Mouse (Mus musculus) liver, embryonic 11.5 days (tissue): Measurements from ENCODE around the gene Cldn7. TPM values are rescaled to one million over a fixed set of nuclear protein-coding genes. Genes with fewer than 3 reads are reported as not detected.
"Not testable (repeated sequence)": the region's sequence is repeated elsewhere in the genome, so short reads cannot be mapped to it uniquely, and the experiment has no call there.

Experiments
- ATAC-seq: fragments of 200-750 bp; cut with Nextera tagmentation; replicated peaks from 2 replicates; pipeline ENCODE4 v1.8.0; 2017; ENCODE audit warnings: moderate number of reproducible peaks, mild to moderate bottlenecking, moderate TSS enrichment, moderate library complexity; ENCODE audit not compliant: low FRiP score
- DNase-seq: peaks from one replicate; pipeline ENCODE4 v3.0.0-alpha.2; 2017; ENCODE audit warnings: low spot score
- H3K27ac ChIP-seq: fragments of 300-500 bp; sonication (generic); 2 replicates; pipeline ENCODE4 v1.5.1; 2014; ENCODE audit warnings: mild to moderate bottlenecking, low read depth, low read length, control low read depth
- H3K27me3 ChIP-seq: fragments of 300-500 bp; sonication (generic); replicated peaks from 2 replicates; pipeline ENCODE4 v1.6.1; 2014; ENCODE audit warnings: low read length, mixed read lengths; ENCODE audit not compliant: control insufficient read depth, insufficient read depth
- H3K36me3 ChIP-seq: fragments of 300-500 bp; sonication (generic); 2 replicates; pipeline ENCODE4 v1.6.1; 2014; ENCODE audit warnings: mild to moderate bottlenecking, low read length, moderate library complexity, mixed read lengths; ENCODE audit not compliant: control insufficient read depth, insufficient read depth
- H3K4me1 ChIP-seq: fragments of 300-500 bp; sonication (generic); replicated peaks from 2 replicates; pipeline ENCODE4 v1.6.1; 2014; ENCODE audit warnings: low read length, mixed read lengths; ENCODE audit not compliant: control insufficient read depth, insufficient read depth
- H3K4me2 ChIP-seq: fragments of 300-500 bp; sonication (generic); 2 replicates; pipeline ENCODE4 v1.6.1; 2014; ENCODE audit warnings: mild to moderate bottlenecking, control low read depth, moderate library complexity
- H3K4me3 ChIP-seq: fragments of 300-500 bp; sonication (generic); 2 replicates; pipeline ENCODE4 v1.5.1; 2014; ENCODE audit warnings: low read depth, low read length, control low read depth
- H3K9ac ChIP-seq: fragments of 300-500 bp; sonication (generic); 2 replicates; pipeline ENCODE4 v1.6.1; 2014; ENCODE audit warnings: low read depth, low read length, control low read depth
- H3K9me3 ChIP-seq: fragments of 300-500 bp; sonication (generic); 2 replicates; pipeline ENCODE4 v1.6.1; 2016; ENCODE audit warnings: low read length, inconsistent platforms, mixed read lengths; ENCODE audit not compliant: control insufficient read depth
- WGBS: fragments of 180-500 bp; shearing (Covaris S2); extraction: QIAGEN DNeasy Blood & Tissue Kit; methylation state at CpG from one replicate; pipeline ENCODE4 v1.1.7; 2014; 5-methylcytosine and 5-hydroxymethylcytosine counted together
- polyA plus RNA-seq: library from polyadenylated mRNA; unstranded; fragments of >200 nt; fragmentation: Nextera tagmentation; extraction: Ambion mirVana; gene quantifications from 2 replicates; pipeline ENCODE4 v1.2.1, GENCODE M21; 2014

Gene Cldn7
- polyA plus RNA-seq, 1 experiment from 2014 or later: 4.0 TPM

GRCm38 (mm10) chr11:69919661-69920265 is 44.8 kb upstream of the Cldn7 start:
- peak overlapping the region; percentile 92 for H3K4me3 ChIP-seq
- ATAC-seq (peak; percentile 39), DNase-seq (peak; percentile 79)
- no peaks in the 10 kb centered on the region for H3K27me3 ChIP-seq
- H3K27ac ChIP-seq: peak overlapping the region; percentile 98
- peaks cover 50% of the 10 kb centered on the region for H3K4me1 ChIP-seq
- H3K4me2 ChIP-seq: peak overlapping the region; percentile 96
- peak overlapping the region; percentile 100 for H3K9ac ChIP-seq
- peaks cover 40% of the 10 kb centered on the region for H3K36me3 ChIP-seq
- under 1% methylated on average over 17 of the region's 17 CpGs for WGBS
- no peaks in the 10 kb centered on the region for H3K9me3 ChIP-seq

GRCm38 (mm10) chr11:69920266-69921031 is 44.1 kb upstream of the Cldn7 start:
- Histone ChIP-seq H3K27ac (peak overlapping the region; percentile 98), H3K4me3 (peak overlapping the region; percentile 92), H3K4me2 (peak overlapping the region; percentile 96), H3K36me3 (peaks cover 36% of the 10 kb centered on the region), H3K9ac (peak overlapping the region; percentile 100), H3K27me3 (no peaks in the 10 kb centered on the region), H3K4me1 (peaks cover 43% of the 10 kb centered on the region), H3K9me3 (no peaks in the 10 kb centered on the region)
- peak; percentile 1 for ATAC-seq
- 1% methylated on average over 63 of the region's 65 CpGs for WGBS
- peak; percentile 72 for DNase-seq

GRCm38 (mm10) chr11:69921114-69922011 is 43.2 kb upstream of the Cldn7 start, which contains the start of gene Eif5a:
TSS of gene Eif5a (minus strand) at chr11:69921958.
- Histone ChIP-seq H3K9ac (peak within 1 kb of the TSS; percentile 100), H3K9me3 (no peaks in the 10 kb centered on the region), H3K4me3 (peak within 1 kb of the TSS; percentile 92), H3K36me3 (peaks cover 27% of the 10 kb centered on the region), H3K4me2 (peak within 1 kb of the TSS; percentile 96), H3K27me3 (no peaks in the 10 kb centered on the region), H3K4me1 (peaks cover 35% of the 10 kb centered on the region), H3K27ac (peak within 1 kb of the TSS; percentile 99)
- peak; percentile 90 for ATAC-seq
- WGBS: under 1% methylated on average over 78 of the region's 78 CpGs
- peak; percentile 100 for DNase-seq

- H3K9me3 ChIP-seq: no peaks in the 10 kb centered on the region
- ATAC-seq: no peak
- H3K27me3 ChIP-seq: no peaks in the 10 kb centered on the region
- 5% methylated on average over 12 of the region's 12 CpGs for WGBS
- peaks cover 20% of the 10 kb centered on the region for H3K36me3 ChIP-seq
- peak overlapping the region; percentile 68 for H3K4me2 ChIP-seq
- H3K9ac ChIP-seq: peak overlapping the region; percentile 85
- no peak for DNase-seq
- peaks cover 31% of the 10 kb centered on the region for H3K4me1 ChIP-seq
- peak overlapping the region; percentile 99 for H3K27ac ChIP-seq
- peak overlapping the region; percentile 92 for H3K4me3 ChIP-seq
Observed at GRCm38 (mm10) chr11:69922012-69922756, 42.4 kb upstream of the Cldn7 start.

GRCm38 (mm10) chr11:69922796-69923195 is 41.8 kb upstream of the Cldn7 start:
- peak overlapping the region; percentile 85; the same call in 1 of the 2 replicates for H3K9ac ChIP-seq
- H3K4me2 ChIP-seq: peak overlapping the region; percentile 68
- DNase-seq (no peak), ATAC-seq (no peak)
- no peaks in the 10 kb centered on the region for H3K27me3 ChIP-seq
- 67% methylated on average over 3 of the region's 3 CpGs for WGBS
- H3K9me3 ChIP-seq: no peaks in the 10 kb centered on the region
- H3K27ac ChIP-seq: peak overlapping the region; percentile 99
- peaks cover 13% of the 10 kb centered on the region for H3K36me3 ChIP-seq
- H3K4me3 ChIP-seq: peak overlapping the region; percentile 92
- peaks cover 25% of the 10 kb centered on the region for H3K4me1 ChIP-seq

- Histone ChIP-seq H3K9me3 (no peaks in the 10 kb centered on the region), H3K4me1 (peaks cover 6% of the 10 kb centered on the region), H3K4me3 (no peak overlapping the region), H3K36me3 (no peaks in the 10 kb centered on the region), H3K4me2 (no peak overlapping the region), H3K27me3 (no peaks in the 10 kb centered on the region), H3K9ac (no peak overlapping the region), H3K27ac (no peak overlapping the region)
- WGBS: 94% methylated on average over 2 of the region's 2 CpGs
- ATAC-seq: no peak
- no peak for DNase-seq
Observed at GRCm38 (mm10) chr11:69927501-69927900, 37.1 kb upstream of the Cldn7 start.

- peaks cover 4% of the 10 kb centered on the region; the same call in 1 of the 2 replicates for H3K4me1 ChIP-seq
- no peaks in the 10 kb centered on the region for H3K9me3 ChIP-seq
- no peak for ATAC-seq
- no peak overlapping the region for H3K9ac ChIP-seq
- no peak overlapping the region for H3K27ac ChIP-seq
- DNase-seq: no peak
- H3K27me3 ChIP-seq: peaks cover 2% of the 10 kb centered on the region; the same call in 1 of the 2 replicates
- no peak overlapping the region for H3K4me2 ChIP-seq
- no peak overlapping the region for H3K4me3 ChIP-seq
- H3K36me3 ChIP-seq: no peaks in the 10 kb centered on the region
- WGBS: 38% methylated on average over 4 of the region's 4 CpGs
Observed at GRCm38 (mm10) chr11:69929712-69930111, 34.9 kb upstream of the Cldn7 start.

- DNase-seq, H3K27ac ChIP-seq, H3K36me3 ChIP-seq, H3K9me3 ChIP-seq, H3K4me1 ChIP-seq, H3K4me3 ChIP-seq, H3K9ac ChIP-seq, H3K27me3 ChIP-seq, ATAC-seq, H3K4me2 ChIP-seq: not testable (repeated sequence)
- WGBS: 82% methylated on average over 8 of the region's 8 CpGs
Observed at GRCm38 (mm10) chr11:69930176-69930575, 34.4 kb upstream of the Cldn7 start.
